Mouse (Mus musculus) cortical plate, adult 2 months (tissue): ENCODE data around the gene Cd160.

Experiments used
- CTCF ChIP-seq: fragments of 200-500 bp; IDR thresholded peaks from 2 replicates; pipeline ENCODE4 v1.5.1; 2011; ENCODE audit warnings: mild to moderate bottlenecking, control low read depth, low read length; ENCODE audit not compliant: insufficient read depth; ENCODE audit errors: extremely low read depth
- POLR2A ChIP-seq: fragments of 200-500 bp; IDR thresholded peaks from 2 replicates; pipeline ENCODE4 v1.6.1; 2011; ENCODE audit warnings: mild to moderate bottlenecking, low read length, control low read depth; ENCODE audit not compliant: insufficient read depth; ENCODE audit errors: extremely low read depth

DNA sequence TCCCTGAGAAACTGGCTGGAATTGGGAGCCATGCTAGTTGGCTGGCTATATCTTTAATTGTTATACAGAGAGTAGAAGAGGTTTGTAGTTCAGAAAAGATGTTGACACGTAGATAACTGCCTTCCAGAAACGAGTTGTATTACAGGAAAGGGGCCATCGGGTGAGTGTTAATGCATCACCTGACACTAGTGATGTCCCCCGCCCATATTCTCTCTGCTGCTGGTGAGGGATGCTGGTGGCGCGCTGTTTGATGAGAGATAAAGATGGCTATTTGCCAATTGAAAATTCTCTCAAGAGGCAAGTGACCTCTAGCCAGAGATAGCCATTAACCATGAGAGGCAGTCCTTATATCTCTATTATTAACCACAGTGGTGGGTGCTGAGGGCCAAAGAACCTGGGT lies 23.4 kb upstream of the Cd160 start:
- TF ChIP-seq POLR2A = no peak
- TF ChIP-seq CTCF = no peak
